8 mouse cellular contexts compared by ENCODE assay signal in the genomic region with DNA sequence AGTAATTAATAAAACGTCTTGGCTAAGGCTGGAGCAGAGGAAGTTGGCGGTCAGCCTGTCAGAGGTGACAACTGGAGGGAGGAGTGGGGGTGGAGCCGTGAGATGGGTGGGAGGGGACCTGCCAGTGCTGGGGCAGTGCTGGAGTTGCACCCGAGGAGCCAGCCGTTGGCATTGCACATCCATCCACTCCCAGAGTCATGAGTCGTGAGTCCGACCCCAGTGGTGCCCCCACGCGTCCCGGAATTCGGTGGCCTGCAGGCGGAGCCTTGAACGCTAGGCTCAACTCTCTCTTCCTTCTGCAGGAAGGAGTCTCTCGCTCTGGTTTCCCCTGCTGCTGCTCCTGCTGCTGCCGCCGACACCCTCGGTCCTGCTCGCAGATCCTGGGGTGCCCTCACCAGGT. TPM values are rescaled to one million over a fixed set of nuclear protein-coding genes. Genes with fewer than 3 reads are reported as not detected.
DNase-seq lines count a peak whose midpoint lies in the region; ATAC-seq and TF ChIP-seq lines count a peak whose summit lies in the region.

A gene (plus strand): TSS at position 61 of the 400 bp plus-strand sequence.

- no peaks in the 10 kb centered on the region for H3K79me2 ChIP-seq in MEL (ENCODE audit: control insufficient read depth, insufficient read depth, low read length, poor library complexity)

- H3K9me3 ChIP-seq in MEL (replicated peaks; ENCODE audit: insufficient read depth, low read length), result no peaks in the 10 kb centered on the region
- H3K9me3 ChIP-seq in embryonic facial prominence, embryonic 12.5 days, result no peaks in the 10 kb centered on the region
- H3K9me3 ChIP-seq in heart, embryonic 16.5 days (replicated peaks; ENCODE audit: control insufficient read depth, low read length), result no peaks in the 10 kb centered on the region
- no peaks in the 10 kb centered on the region for H3K9me3 ChIP-seq in liver, embryonic 16.5 days (replicated peaks; ENCODE audit: control insufficient read depth, low read length)
- no peaks in the 10 kb centered on the region for H3K9me3 ChIP-seq in neural tube, embryonic 13.5 days

- TF ChIP-seq POLR2A in MEL (IDR thresholded peaks at IDR 0.05; ENCODE audit: control insufficient read depth in 1 of 2, insufficient read depth in 1 of 2, low read depth in 1 of 2, low read length in 2 of 2, poor library complexity in 1 of 2), result no peak

- peak within 1 kb of the TSS; percentile 80 for H3K4me2 ChIP-seq in embryonic facial prominence, embryonic 12.5 days (replicated peaks)
- H3K4me2 ChIP-seq in heart, embryonic 16.5 days (ENCODE audit: low read depth, low read length), result peak within 1 kb of the TSS; percentile 96
- H3K4me2 ChIP-seq in liver, embryonic 16.5 days (ENCODE audit: low read depth, low read length), result peak within 1 kb of the TSS; percentile 60
- peak within 1 kb of the TSS; percentile 63 for H3K4me2 ChIP-seq in neural tube, embryonic 13.5 days

- H3K27me3 ChIP-seq in MEL (ENCODE audit: control insufficient read depth in 1 of 2, insufficient read depth in 2 of 2, low read length in 2 of 2), result no peaks in the 10 kb centered on the region; a peak in 2 of 4 replicates
- peaks cover 15% of the 10 kb centered on the region for H3K27me3 ChIP-seq in embryonic facial prominence, embryonic 12.5 days
- H3K27me3 ChIP-seq in heart, embryonic 16.5 days (ENCODE audit: control insufficient read depth, insufficient read depth, low read length), result peaks cover 3% of the 10 kb centered on the region; the same call in 1 of the 2 replicates
- H3K27me3 ChIP-seq in liver, embryonic 16.5 days (ENCODE audit: control insufficient read depth, insufficient read depth, low read depth, low read length), result peaks cover 14% of the 10 kb centered on the region
- peaks cover 39% of the 10 kb centered on the region for H3K27me3 ChIP-seq in neural tube, embryonic 13.5 days

- TF ChIP-seq CTCF in MEL (IDR thresholded peaks at IDR 0.05 in 2 of 3, conservative IDR thresholded peaks at IDR 0.05 in 1 of 3; ENCODE audit: control insufficient read depth in 1 of 3, insufficient read depth in 1 of 3, low read depth in 2 of 3, low read length in 3 of 3, poor library complexity in 1 of 3, severe bottlenecking in 1 of 3), result no peak

- H3K4me1 ChIP-seq in MEL (ENCODE audit: control insufficient read depth in 1 of 2, insufficient read depth in 2 of 2, low read length in 2 of 2), result peaks cover 2 to 9% of the 10 kb centered on the region in 2 experiments
- H3K4me1 ChIP-seq in embryonic facial prominence, embryonic 12.5 days, result peaks cover 14% of the 10 kb centered on the region; the same call in 1 of the 2 replicates
- peaks cover 20% of the 10 kb centered on the region for H3K4me1 ChIP-seq in heart, embryonic 16.5 days (ENCODE audit: control insufficient read depth, insufficient read depth, low read length)
- H3K4me1 ChIP-seq in liver, embryonic 16.5 days (ENCODE audit: control insufficient read depth, low read depth, low read length), result peaks cover 7% of the 10 kb centered on the region
- peaks cover 15% of the 10 kb centered on the region for H3K4me1 ChIP-seq in neural tube, embryonic 13.5 days (replicated peaks)

- H3K27ac ChIP-seq in MEL (ENCODE audit: control insufficient read depth, low read depth, low read length), result no peak within 1 kb of the TSS
- H3K27ac ChIP-seq in embryonic facial prominence, embryonic 12.5 days, result no peak within 1 kb of the TSS
- peak within 1 kb of the TSS; percentile 68 for H3K27ac ChIP-seq in heart, embryonic 16.5 days (ENCODE audit: low read length)
- peak within 1 kb of the TSS; percentile 73 for H3K27ac ChIP-seq in liver, embryonic 16.5 days (ENCODE audit: low read length)
- H3K27ac ChIP-seq in neural tube, embryonic 13.5 days (replicated peaks), result no peak within 1 kb of the TSS

- peak within 1 kb of the TSS; percentile 64 for H3K4me3 ChIP-seq in MEL (ENCODE audit: control insufficient read depth in 1 of 2, insufficient read depth in 1 of 2, low read depth in 2 of 2, low read length in 2 of 2)
- H3K4me3 ChIP-seq in embryonic facial prominence, embryonic 12.5 days, result peak within 1 kb of the TSS; percentile 42
- peak within 1 kb of the TSS; percentile 62 for H3K4me3 ChIP-seq in heart, embryonic 16.5 days (ENCODE audit: low read length)
- peak within 1 kb of the TSS; percentile 58 for H3K4me3 ChIP-seq in liver, embryonic 16.5 days (ENCODE audit: low read depth, low read length)
- H3K4me3 ChIP-seq in neural tube, embryonic 13.5 days, result peak within 1 kb of the TSS; percentile 38

- TF ChIP-seq RAD21 in MEL (IDR thresholded peaks at IDR 0.05; ENCODE audit: low read depth, low read length), result no peak

- H3K9ac ChIP-seq in MEL (ENCODE audit: control insufficient read depth, low read depth, low read length, poor library complexity, severe bottlenecking), result peak within 1 kb of the TSS; percentile 62
- H3K9ac ChIP-seq in embryonic facial prominence, embryonic 12.5 days, result peak within 1 kb of the TSS; percentile 22
- peak within 1 kb of the TSS; percentile 77 for H3K9ac ChIP-seq in heart, embryonic 16.5 days (ENCODE audit: low read length)
- H3K9ac ChIP-seq in liver, embryonic 16.5 days (ENCODE audit: low read depth, low read length), result no peak within 1 kb of the TSS
- H3K9ac ChIP-seq in neural tube, embryonic 13.5 days, result peak within 1 kb of the TSS; percentile 67

- under 1% methylated on average over 18 of the region's 18 CpGs for WGBS in embryonic facial prominence, embryonic 12.5 days
- under 1% methylated on average over 18 of the region's 18 CpGs for WGBS in heart, embryonic 16.5 days
- 0% methylated on average over 16 of the region's 18 CpGs for WGBS in liver, embryonic 16.5 days (ENCODE audit: insufficient replicate concordance)
- 3% methylated on average over 18 of the region's 18 CpGs for WGBS in neural tube, embryonic 13.5 days

- ATAC-seq in embryonic facial prominence, embryonic 12.5 days (ENCODE audit: insufficient number of reproducible peaks, insufficient read depth, low FRiP score, low TSS enrichment), result peak; percentile 39; the same call in 1 of the 2 replicates
- ATAC-seq in heart, embryonic 16.5 days (replicated peaks; ENCODE audit: extremely low read depth, insufficient read depth, low FRiP score), result peak; percentile 80
- ATAC-seq in liver, embryonic 16.5 days (ENCODE audit: low read depth), result peak; percentile 79
- ATAC-seq in neural tube, embryonic 13.5 days (ENCODE audit: low read depth), result no peak

- DNase-seq in 416B (ENCODE audit: low read depth), result peak; percentile 96
- DNase-seq in MEL (ENCODE audit: low read depth, low spot score), result peak; percentile 74
- DNase-seq in kidney, postnatal 14 days, result peak; percentile 83
- DNase-seq in yolk sac, embryonic 10.5 days (ENCODE audit: low spot score), result no peak

- TF ChIP-seq EP300 in MEL (IDR thresholded peaks at IDR 0.05; ENCODE audit: low read depth in 1 of 2, low read length in 2 of 2), result no peak

- H3K36me3 ChIP-seq in MEL (ENCODE audit: control insufficient read depth in 1 of 2, insufficient read depth in 2 of 2, low read length in 2 of 2), result peaks cover 0 to 9% of the 10 kb centered on the region in 2 experiments; a peak in 2 of 4 replicates
- no peaks in the 10 kb centered on the region for H3K36me3 ChIP-seq in embryonic facial prominence, embryonic 12.5 days
- H3K36me3 ChIP-seq in heart, embryonic 16.5 days (ENCODE audit: control insufficient read depth, insufficient read depth), result no peaks in the 10 kb centered on the region
- no peaks in the 10 kb centered on the region for H3K36me3 ChIP-seq in liver, embryonic 16.5 days (ENCODE audit: control insufficient read depth, insufficient read depth)
- H3K36me3 ChIP-seq in neural tube, embryonic 13.5 days, result no peaks in the 10 kb centered on the region

TF ChIP-seq in MEL, 35 proteins besides CTCF, POLR2A, EP300 and RAD21:
- TF ChIP-seq SIN3A (IDR thresholded peaks at IDR 0.05; ENCODE audit: low read length) (0 out of 2 replicates have a peak, but pooled peaks have one; percentile 31), MAZ (IDR thresholded peaks at IDR 0.05; ENCODE audit: low read depth, low read length) (no peak)

RNA-seq across cellular contexts. Expression of the gene that starts here (rescaled TPM):
- 2.6 and 3.9 TPM in 2 replicates for total RNA-seq in MEL (2012; rRNA removed)
- polyA plus RNA-seq in MEL (2012; ENCODE audit: insufficient read depth in 1 of 2, insufficient read length in 2 of 2, low read depth in 1 of 2, low replicate concordance in 2 of 2, missing spikeins in 1 of 2), result 10 to 100 TPM in 1 of 2 experiments, not detected in 1; 20.0 TPM
- polyA plus RNA-seq in embryonic facial prominence, embryonic 12.5 days (2016; fragmentation: Nextera tagmentation; extraction: Ambion mirVana), result 6.7 and 8.9 TPM in 2 replicates
- 21.9 and 26.2 TPM in 2 replicates for polyA plus RNA-seq in heart, embryonic 16.5 days (2015; fragmentation: Nextera tagmentation; extraction: Ambion mirVana)
- polyA plus RNA-seq in liver, embryonic 16.5 days (2015; fragmentation: Nextera tagmentation; extraction: Ambion mirVana), result 20.9 and 22.5 TPM in 2 replicates
- polyA plus RNA-seq in neural tube, embryonic 13.5 days (2015; fragmentation: Nextera tagmentation; extraction: Ambion mirVana), result 5.8 and 6.8 TPM in 2 replicates

Comparison
In these comparisons a context has a peak if more than half of its experiments do, and no peak if none do; other contexts are left out.
1. H3K27ac ChIP-seq: peak in heart, embryonic 16.5 days (single experiment) and liver, embryonic 16.5 days (single experiment); none in MEL (single experiment), embryonic facial prominence, embryonic 12.5 days (single experiment) and neural tube, embryonic 13.5 days (single experiment).
2. Peak in every context shown above with its lines, with median percentiles within 50 percentile points of each other: H3K4me3 ChIP-seq and H3K4me2 ChIP-seq.